18 mouse cellular contexts compared by ENCODE assay signal in genomic region chr13:103676831-103677230, GRCm38 (mm10).
DNase-seq lines count a peak whose midpoint lies in the region; ATAC-seq lines count a peak whose summit lies in the region.
"Had no signal": no experiment of that assay in that cellular context is flagged by ENCODE, and none has a peak within 500 bp of the region (broad histone marks: within the 10 kb centered on the region; RNA-seq: fewer than 3 reads in every experiment).

No protein-coding gene starts in this region.

- no peak overlapping the region for H3K27ac ChIP-seq in midbrain, embryonic 11.5 days (ENCODE audit: low read depth, low read length)
- H3K27ac ChIP-seq in midbrain, embryonic 10.5 days (replicated peaks) = no peak overlapping the region
- H3K27ac ChIP-seq in midbrain, embryonic 16.5 days (ENCODE audit: low read length) = peak overlapping the region; percentile 66
- H3K27ac ChIP-seq: embryonic facial prominence, embryonic 12.5 days; heart, embryonic 13.5 days; hindbrain, embryonic 15.5 days had no signal

- intact Hi-C loops in heart, postnatal 25 days (cut with DNase I) = no loop called here
- intact Hi-C loops in left cerebral cortex, postnatal 36 days (cut with DNase I) = no loop called here

- DNase-seq in heart, adult 11 months = peak; percentile 54
- no peak for DNase-seq in heart, postnatal 25 days (ENCODE audit: low spot score)
- peak; percentile 57 for DNase-seq in midbrain, embryonic 11.5 days (ENCODE audit: low spot score, missing footprints)
- no peak for DNase-seq in midbrain, embryonic 10.5 days (ENCODE audit: low spot score)
- peak; percentile 8 for DNase-seq in brain, embryonic 18.5 days (ENCODE audit: low read depth, low spot score)
- DNase-seq in left cerebral cortex, postnatal 36 days (ENCODE audit: low spot score in 2 of 2) = no peak
- DNase-seq: adrenal gland, adult 8-10 months; adrenal gland, postnatal 36 days; cerebellum, adult 11-12 months; cerebellum, adult 9-10 months; cerebellum, postnatal 25 days; gastrocnemius, postnatal 14 days had no signal

- H3K4me3 ChIP-seq in midbrain, embryonic 11.5 days (ENCODE audit: low read depth, low read length) = no peak overlapping the region
- no peak overlapping the region for H3K4me3 ChIP-seq in midbrain, embryonic 10.5 days
- no peak overlapping the region for H3K4me3 ChIP-seq in midbrain, embryonic 16.5 days (ENCODE audit: low read depth, low read length)
- H3K4me3 ChIP-seq: embryonic facial prominence, embryonic 12.5 days; heart, embryonic 13.5 days; hindbrain, embryonic 15.5 days had no signal

- 64% methylated on average over 13 of the region's 13 CpGs for WGBS in midbrain, embryonic 11.5 days
- WGBS in midbrain, embryonic 10.5 days = 68% methylated on average over 13 of the region's 13 CpGs
- 34% methylated on average over 13 of the region's 13 CpGs for WGBS in midbrain, embryonic 16.5 days

- no peak overlapping the region for H3K9ac ChIP-seq in midbrain, embryonic 11.5 days (ENCODE audit: low read length)
- no peak overlapping the region for H3K9ac ChIP-seq in midbrain, embryonic 16.5 days (ENCODE audit: low read depth, low read length)
- H3K9ac ChIP-seq: embryonic facial prominence, embryonic 12.5 days; heart, embryonic 13.5 days; hindbrain, embryonic 15.5 days had no signal

- ATAC-seq in midbrain, embryonic 11.5 days (ENCODE audit: low FRiP score) = no peak
- peak; percentile 73 for ATAC-seq in midbrain, embryonic 16.5 days
- ATAC-seq: forebrain, embryonic 16.5 days; intestine, postnatal 0 days had no signal

- no peaks in the 10 kb centered on the region for H3K27me3 ChIP-seq in midbrain, embryonic 11.5 days (ENCODE audit: control insufficient read depth, insufficient read depth, low read length)
- no peaks in the 10 kb centered on the region for H3K27me3 ChIP-seq in midbrain, embryonic 10.5 days (ENCODE audit: low read depth, poor library complexity, severe bottlenecking)
- H3K27me3 ChIP-seq in midbrain, embryonic 16.5 days (ENCODE audit: control insufficient read depth, insufficient read depth, low read depth, low read length) = no peaks in the 10 kb centered on the region
- H3K27me3 ChIP-seq: embryonic facial prominence, embryonic 12.5 days; heart, embryonic 13.5 days; hindbrain, embryonic 15.5 days had no signal

- no peaks in the 10 kb centered on the region for H3K9me3 ChIP-seq in midbrain, embryonic 11.5 days (ENCODE audit: control insufficient read depth, low read length)
- H3K9me3 ChIP-seq in midbrain, embryonic 10.5 days (replicated peaks) = no peaks in the 10 kb centered on the region
- H3K9me3 ChIP-seq in midbrain, embryonic 16.5 days (replicated peaks; ENCODE audit: control insufficient read depth, low read length, poor library complexity, severe bottlenecking) = no peaks in the 10 kb centered on the region
- H3K9me3 ChIP-seq: embryonic facial prominence, embryonic 12.5 days; heart, embryonic 13.5 days; hindbrain, embryonic 15.5 days had no signal

- H3K4me1 ChIP-seq in midbrain, embryonic 11.5 days (ENCODE audit: control insufficient read depth, insufficient read depth, low read length) = no peaks in the 10 kb centered on the region
- H3K4me1 ChIP-seq in midbrain, embryonic 10.5 days = peaks cover 11% of the 10 kb centered on the region
- peaks cover 8% of the 10 kb centered on the region; the same call in 1 of the 2 replicates for H3K4me1 ChIP-seq in midbrain, embryonic 16.5 days (ENCODE audit: control insufficient read depth, insufficient read depth, low read length)
- H3K4me1 ChIP-seq: embryonic facial prominence, embryonic 12.5 days; hindbrain, embryonic 15.5 days had no signal

- no peak overlapping the region for H3K4me2 ChIP-seq in midbrain, embryonic 11.5 days
- no peak overlapping the region for H3K4me2 ChIP-seq in midbrain, embryonic 16.5 days (ENCODE audit: low read length)
- H3K4me2 ChIP-seq: embryonic facial prominence, embryonic 12.5 days; heart, embryonic 13.5 days; hindbrain, embryonic 15.5 days had no signal

- H3K36me3 ChIP-seq in midbrain, embryonic 11.5 days (ENCODE audit: control insufficient read depth, insufficient read depth, low read length) = no peaks in the 10 kb centered on the region
- no peaks in the 10 kb centered on the region for H3K36me3 ChIP-seq in midbrain, embryonic 10.5 days
- H3K36me3 ChIP-seq in midbrain, embryonic 16.5 days (ENCODE audit: control insufficient read depth, insufficient read depth, low read length) = no peaks in the 10 kb centered on the region
- H3K36me3 ChIP-seq: embryonic facial prominence, embryonic 12.5 days; heart, embryonic 13.5 days; hindbrain, embryonic 15.5 days had no signal

Comparison
In these comparisons a context has a peak if more than half of its experiments do, and no peak if none do; other contexts are left out.
1. DNase-seq: peak in heart, adult 11 months (single experiment), midbrain, embryonic 11.5 days (single experiment) and brain, embryonic 18.5 days (single experiment); none in heart, postnatal 25 days (single experiment), midbrain, embryonic 10.5 days (single experiment) and left cerebral cortex, postnatal 36 days (0 of 2).